Mouse (Mus musculus) heart, embryonic 14.5 days (tissue): ENCODE measurements around the gene Vsnl1. TPM values are rescaled to one million over a fixed set of nuclear protein-coding genes. Genes with fewer than 3 reads are reported as not detected.

Experiments
- ATAC-seq: fragments of 200-750 bp; cut with Nextera tagmentation; 2 replicates; pipeline ENCODE4 v1.8.0; 2017; ENCODE audit warnings: low read depth, moderate TSS enrichment; ENCODE audit not compliant: insufficient number of reproducible peaks, insufficient read depth, low FRiP score
- H3K27ac ChIP-seq, 2 experiments: fragments of 200-500 bp in 1 of 2; fragments of 300-500 bp in 1 of 2; sonication (generic) in 1 of 2; replicated peaks in 1 of 2; 2 replicates each; pipeline ENCODE4 v1.5.1; 2012 to 2014; ENCODE audit warnings: low read depth in 2 of 2, low read length in 2 of 2, control low read depth in 1 of 2, mild to moderate bottlenecking in 1 of 2, mixed read lengths in 1 of 2; ENCODE audit not compliant: control insufficient read depth in 1 of 2, insufficient read depth in 1 of 2
- H3K27me3 ChIP-seq: fragments of 300-500 bp; sonication (generic); 2 replicates; pipeline ENCODE4 v1.6.1; 2014; ENCODE audit warnings: mild to moderate bottlenecking, low read length, control low read depth; ENCODE audit not compliant: control insufficient read depth, insufficient read depth
- H3K36me3 ChIP-seq: fragments of 300-500 bp; sonication (generic); 2 replicates; pipeline ENCODE4 v1.6.1; 2014; ENCODE audit warnings: mild to moderate bottlenecking, control low read depth, low read length, mixed read lengths; ENCODE audit not compliant: control insufficient read depth, insufficient read depth
- H3K4me1 ChIP-seq, 2 experiments: fragments of 200-500 bp in 1 of 2; fragments of 300-500 bp in 1 of 2; sonication (generic) in 1 of 2; 2 replicates each; pipeline ENCODE4 v1.6.1; 2012 to 2014; ENCODE audit warnings: low read length in 2 of 2, control low read depth in 1 of 2, mixed read lengths in 1 of 2; ENCODE audit not compliant: control insufficient read depth in 2 of 2, insufficient read depth in 2 of 2
- H3K4me2 ChIP-seq: fragments of 300-500 bp; sonication (generic); 2 replicates; pipeline ENCODE4 v1.6.1; 2014; ENCODE audit warnings: mild to moderate bottlenecking, low read length
- H3K4me3 ChIP-seq, 2 experiments: fragments of 200-500 bp in 1 of 2; fragments of 300-500 bp in 1 of 2; sonication (generic) in 1 of 2; 2 replicates each; pipeline ENCODE4 v1.5.1; 2012 to 2014; ENCODE audit warnings: low read length in 2 of 2, mild to moderate bottlenecking in 2 of 2, control low read depth in 1 of 2, low read depth in 1 of 2, moderate library complexity in 1 of 2; ENCODE audit not compliant: control insufficient read depth in 1 of 2, insufficient read depth in 1 of 2
- H3K9ac ChIP-seq: fragments of 300-500 bp; sonication (generic); 2 replicates; pipeline ENCODE4 v1.6.1; 2014; ENCODE audit warnings: mild to moderate bottlenecking, low read length
- H3K9me3 ChIP-seq: fragments of 300-500 bp; sonication (generic); 2 replicates; pipeline ENCODE4 v1.6.1; 2016; ENCODE audit warnings: low read length, control low read depth; ENCODE audit not compliant: control insufficient read depth
- whole genome bisulfite sequencing: fragments of 180-500 bp; shearing (Covaris S2); extraction: QIAGEN DNeasy Blood & Tissue Kit; methylation state at CpG from one replicate; pipeline ENCODE4 v1.1.7; 2014; 5-methylcytosine and 5-hydroxymethylcytosine counted together
- microRNA-seq: library from miRNA; unstranded; fragments of <30 nt; microRNA quantifications from one replicate; pipeline ENCODE4, GENCODE M21; 2016
- polyA plus RNA-seq: library from polyadenylated mRNA; unstranded; fragments of >200 nt; fragmentation: Nextera tagmentation; extraction: Ambion mirVana; gene quantifications from 2 replicates; pipeline ENCODE4 v1.2.1, GENCODE M21; 2014

Gene Vsnl1
- polyA plus RNA-seq, 1 experiment from 2014 or later: 31.9 TPM

GRCm38 (mm10) chr12:11276632-11277031 is 159.8 kb downstream of the Vsnl1 start:
- Histone ChIP-seq H3K4me1 (no peaks in the 10 kb centered on the region; a peak in 1 of 4 replicates), H3K4me3 (no peak overlapping the region), H3K36me3 (peaks cover 82% of the 10 kb centered on the region), H3K9ac (no peak overlapping the region), H3K4me2 (no peak overlapping the region), H3K27ac (no peak overlapping the region), H3K27me3 (no peaks in the 10 kb centered on the region), H3K9me3 (no peaks in the 10 kb centered on the region)
- no peak for ATAC-seq
- WGBS: 84% methylated on average over 2 of the region's 2 CpGs

Small RNA genes lying within 50 kb of the gene (microRNA-seq; reads per million reads assigned to microRNA genes)
- gene Mir7675: not detected

Other genes with a start within 250 kb of the Vsnl1 start
- gene Msgn1, start 227.6 kb downstream of the Vsnl1 start, polyA plus RNA-seq: 0.35 and 0.47 TPM in 2 replicates
- gene Gen1, start 170.8 kb downstream of the Vsnl1 start, polyA plus RNA-seq: 6.1 and 11.2 TPM in 2 replicates
- gene Smc6, start 170.7 kb downstream of the Vsnl1 start, polyA plus RNA-seq: 106 and 108 TPM in 2 replicates
- gene Rad51ap2, start 19.5 kb upstream of the Vsnl1 start, polyA plus RNA-seq: 0.16 and 0.42 TPM in 2 replicates